Mouse (Mus musculus) embryonic facial prominence, embryonic 14.5 days (tissue): Measurements from ENCODE around the gene Mutyh. TPM values are rescaled to one million over a fixed set of nuclear protein-coding genes. Genes with fewer than 3 reads are reported as not detected.

Experiments used
- ATAC-seq: fragments of 200-750 bp; cut with Nextera tagmentation; 2 replicates; pipeline ENCODE4 v1.8.0; 2017; ENCODE audit warnings: low read depth, moderate number of reproducible peaks, moderate TSS enrichment
- DNase-seq: peaks from one replicate; pipeline ENCODE4 v3.0.0-alpha.2; 2015; ENCODE audit warnings: low spot score
- H3K27ac ChIP-seq: fragments of 300-500 bp; sonication (generic); replicated peaks from 2 replicates; pipeline ENCODE4 v1.5.1; 2014; ENCODE audit warnings: low read depth, mild to moderate bottlenecking, low read length, moderate library complexity
- H3K27me3 ChIP-seq: fragments of 300-500 bp; sonication (generic); replicated peaks from 2 replicates; pipeline ENCODE4 v1.6.1; 2014; ENCODE audit warnings: low read length; ENCODE audit not compliant: control insufficient read depth, insufficient read depth
- H3K36me3 ChIP-seq: fragments of 300-500 bp; sonication (generic); 2 replicates; pipeline ENCODE4 v1.6.1; 2014; ENCODE audit warnings: low read length, mixed read lengths; ENCODE audit not compliant: control insufficient read depth, insufficient read depth
- H3K4me1 ChIP-seq: fragments of 300-500 bp; sonication (generic); 2 replicates; pipeline ENCODE4 v1.6.1; 2014; ENCODE audit warnings: antibody characterized with exemption, low read length; ENCODE audit not compliant: control insufficient read depth, insufficient read depth
- H3K4me2 ChIP-seq: fragments of 300-500 bp; sonication (generic); 2 replicates; pipeline ENCODE4 v1.6.1; 2014; ENCODE audit warnings: low read depth, mild to moderate bottlenecking, low read length, moderate library complexity, mixed read lengths
- H3K4me3 ChIP-seq: fragments of 300-500 bp; sonication (generic); 2 replicates; pipeline ENCODE4 v1.5.1; 2014; ENCODE audit warnings: low read depth, mild to moderate bottlenecking, low read length
- H3K9ac ChIP-seq: fragments of 300-500 bp; sonication (generic); 2 replicates; pipeline ENCODE4 v1.6.1; 2014; ENCODE audit warnings: low read depth, mild to moderate bottlenecking, low read length, moderate library complexity, mixed read lengths
- H3K9me3 ChIP-seq: fragments of 300-500 bp; sonication (generic); 2 replicates; pipeline ENCODE4 v1.6.1; 2016; ENCODE audit warnings: low read length; ENCODE audit not compliant: control insufficient read depth
- WGBS: fragments of 180-500 bp; shearing (Covaris S2); extraction: QIAGEN DNeasy Blood & Tissue Kit; methylation state at CpG from one replicate; pipeline ENCODE4 v1.1.7; 2014; 5-methylcytosine and 5-hydroxymethylcytosine counted together
- polyA plus RNA-seq: library from polyadenylated mRNA; unstranded; fragments of >200 nt; fragmentation: Nextera tagmentation; extraction: Ambion mirVana; gene quantifications from 2 replicates; pipeline ENCODE4 v1.2.1, GENCODE M21; 2014

Mutyh gene
- 8.2 and 10.2 TPM in 2 replicates for polyA plus RNA-seq

DNA sequence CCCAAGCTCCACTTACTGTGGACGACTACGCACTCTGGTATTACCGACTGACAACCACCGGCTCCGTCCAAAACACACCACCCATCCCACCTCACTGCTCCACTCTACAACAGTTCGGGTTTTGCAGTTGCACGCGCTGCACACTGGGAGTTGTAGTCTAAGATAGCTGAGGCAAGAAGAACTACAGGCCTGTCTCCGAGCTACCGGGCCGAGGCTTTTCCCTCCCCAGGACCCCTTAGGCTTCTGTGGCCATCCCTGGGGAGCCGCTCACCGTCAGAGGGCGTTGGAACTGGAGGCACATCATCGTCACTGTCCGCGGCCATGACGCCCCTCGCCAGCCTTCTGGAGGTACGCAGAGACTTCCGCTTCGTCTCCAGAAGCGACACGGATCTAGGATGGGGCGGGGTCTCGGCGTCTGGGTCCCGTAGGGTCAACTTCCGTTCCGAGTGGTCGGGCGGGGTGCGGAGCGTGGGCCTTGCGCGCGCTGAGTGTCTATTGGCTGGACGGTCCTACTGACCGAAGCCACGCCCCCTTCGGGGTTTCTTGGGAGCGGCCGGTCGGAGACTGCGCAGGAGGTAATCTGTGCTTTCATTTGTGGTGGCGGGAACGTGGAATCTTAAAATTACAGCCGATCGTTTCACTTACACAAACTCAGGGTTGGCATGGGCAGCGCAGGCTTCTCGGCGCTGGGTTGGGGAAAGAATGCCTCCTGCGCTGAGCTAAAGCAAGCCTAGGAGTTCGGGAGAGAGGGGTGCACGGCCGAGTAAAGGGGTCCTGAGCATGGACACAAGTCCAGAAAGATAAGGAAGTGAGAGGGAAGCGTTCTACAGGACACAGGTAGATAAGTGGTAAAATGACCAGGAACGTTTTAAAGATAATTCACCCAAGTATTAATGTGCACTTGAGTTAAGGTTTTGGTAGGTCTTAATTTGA is at the start of gene Mutyh, which contains the start of gene Toe1:
TSS of gene Mutyh (plus strand) at position 527 of the 933 bp plus-strand sequence.
TSS of gene Toe1 (minus strand) at position 444 of the 933 bp plus-strand sequence.
- H3K4me3 ChIP-seq, result peak within 1 kb of the TSS; percentile 58
- peak; percentile 99 for ATAC-seq
- DNase-seq, result peak; percentile 100
- peak within 1 kb of the TSS; percentile 63 for H3K4me2 ChIP-seq
- H3K9ac ChIP-seq, result peak within 1 kb of the TSS; percentile 81
- H3K27me3 ChIP-seq, result no peaks in the 10 kb centered on the region
- under 1% methylated on average over 49 of the region's 58 CpGs for WGBS
- H3K27ac ChIP-seq, result peak within 1 kb of the TSS; percentile 83
- H3K36me3 ChIP-seq, result peaks cover 33% of the 10 kb centered on the region
- H3K9me3 ChIP-seq, result no peaks in the 10 kb centered on the region
- peaks cover 6% of the 10 kb centered on the region for H3K4me1 ChIP-seq

DNA sequence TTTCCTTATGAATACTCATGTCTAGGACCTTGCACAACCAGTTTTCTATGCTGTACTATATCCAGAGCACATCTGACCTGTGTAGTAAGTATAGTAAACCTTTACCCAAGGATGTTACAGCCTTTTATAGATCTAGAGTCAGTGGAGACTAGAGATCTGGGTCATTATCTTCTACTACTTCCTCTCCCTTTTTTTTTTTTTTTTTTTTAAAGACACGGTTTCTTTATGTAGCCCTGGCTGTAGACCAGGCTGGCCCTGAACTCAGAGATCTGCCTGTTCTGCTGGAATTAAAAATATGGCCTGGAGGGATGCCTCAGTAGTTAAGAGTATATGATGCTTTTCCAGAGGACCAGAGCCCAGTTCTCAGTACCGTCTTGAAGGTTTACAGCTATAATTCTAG is 45.6 kb upstream of the Mutyh start:
- 79% methylated on average over 2 of the region's 2 CpGs for WGBS
- DNase-seq (no peak), ATAC-seq (no peak)
- Histone ChIP-seq H3K4me2 (no peak overlapping the region), H3K36me3 (no peaks in the 10 kb centered on the region), H3K9me3 (no peaks in the 10 kb centered on the region), H3K9ac (no peak overlapping the region), H3K4me1 (no peaks in the 10 kb centered on the region), H3K4me3 (no peak overlapping the region), H3K27ac (no peak overlapping the region), H3K27me3 (no peaks in the 10 kb centered on the region)

DNA sequence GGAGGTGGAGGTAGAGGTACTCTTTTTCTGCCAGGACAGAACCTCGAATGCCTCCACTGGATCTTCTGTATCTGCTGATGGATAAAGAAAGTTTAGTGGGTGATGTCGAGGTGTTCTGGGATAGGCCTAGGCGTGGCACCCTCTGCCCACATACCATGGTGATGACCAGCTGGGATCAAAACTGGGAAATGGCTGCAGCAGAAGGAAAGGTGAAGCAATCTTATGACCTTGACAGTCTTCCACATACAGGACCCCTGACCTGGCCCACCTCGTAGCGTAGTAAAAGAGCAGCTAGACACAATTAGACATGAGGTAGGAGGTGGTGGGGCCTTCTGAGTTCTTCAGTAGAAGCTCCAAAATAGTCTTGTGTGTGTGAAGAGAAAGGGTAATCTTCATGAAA is 43.5 kb upstream of the Mutyh start:
- Histone ChIP-seq H3K4me2 (no peak overlapping the region), H3K9me3 (no peaks in the 10 kb centered on the region), H3K9ac (no peak overlapping the region), H3K36me3 (no peaks in the 10 kb centered on the region), H3K27me3 (no peaks in the 10 kb centered on the region), H3K4me3 (no peak overlapping the region), H3K27ac (no peak overlapping the region), H3K4me1 (no peaks in the 10 kb centered on the region)
- WGBS, result 89% methylated on average over 5 of the region's 5 CpGs
- no peak for ATAC-seq
- DNase-seq, result no peak

DNA sequence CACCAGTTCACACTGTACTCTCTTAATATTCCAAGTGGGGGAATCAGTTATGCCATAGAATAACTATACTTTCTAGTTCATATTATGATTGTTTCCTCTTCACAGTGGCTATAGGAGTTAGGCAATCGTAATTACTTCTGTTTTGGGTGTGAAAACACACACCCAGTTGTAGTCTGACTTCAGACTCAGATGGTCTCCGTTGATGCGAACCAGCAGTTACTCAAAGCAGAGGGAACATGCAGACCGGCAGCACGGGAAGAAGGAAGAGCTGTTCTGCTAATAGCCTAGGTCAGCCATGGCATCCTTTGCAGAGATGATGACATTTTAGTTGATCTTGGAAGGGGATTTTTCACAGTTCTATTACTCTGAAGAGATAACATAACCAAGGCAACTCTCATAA is 39.0 kb upstream of the Mutyh start:
- Histone ChIP-seq H3K36me3 (no peaks in the 10 kb centered on the region), H3K27me3 (no peaks in the 10 kb centered on the region), H3K4me3 (no peak overlapping the region), H3K4me1 (no peaks in the 10 kb centered on the region), H3K9ac (no peak overlapping the region), H3K27ac (no peak overlapping the region), H3K9me3 (no peaks in the 10 kb centered on the region), H3K4me2 (no peak overlapping the region)
- WGBS, result 84% methylated on average over 5 of the region's 5 CpGs
- no peak for DNase-seq
- no peak for ATAC-seq

DNA sequence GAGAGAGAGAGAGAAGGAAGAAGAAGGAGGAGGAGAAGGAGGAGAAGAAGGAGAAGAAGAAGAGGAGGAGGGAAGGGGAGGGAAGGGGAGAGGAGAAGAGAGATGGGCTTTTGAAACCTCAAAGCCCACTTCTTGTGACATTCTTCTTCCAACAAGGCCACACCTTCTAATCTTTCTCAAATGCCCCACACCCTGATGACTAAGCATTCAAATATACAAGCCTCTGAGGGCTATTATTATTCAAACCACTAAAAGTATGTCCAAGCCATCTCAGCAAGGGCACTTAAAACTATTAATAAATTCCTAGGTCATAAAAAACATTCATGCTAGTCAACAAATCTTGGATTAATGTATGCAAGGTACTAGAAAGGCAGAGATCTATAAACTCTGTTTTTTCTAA is 38.5 kb upstream of the Mutyh start:
- no peak for ATAC-seq

DNA sequence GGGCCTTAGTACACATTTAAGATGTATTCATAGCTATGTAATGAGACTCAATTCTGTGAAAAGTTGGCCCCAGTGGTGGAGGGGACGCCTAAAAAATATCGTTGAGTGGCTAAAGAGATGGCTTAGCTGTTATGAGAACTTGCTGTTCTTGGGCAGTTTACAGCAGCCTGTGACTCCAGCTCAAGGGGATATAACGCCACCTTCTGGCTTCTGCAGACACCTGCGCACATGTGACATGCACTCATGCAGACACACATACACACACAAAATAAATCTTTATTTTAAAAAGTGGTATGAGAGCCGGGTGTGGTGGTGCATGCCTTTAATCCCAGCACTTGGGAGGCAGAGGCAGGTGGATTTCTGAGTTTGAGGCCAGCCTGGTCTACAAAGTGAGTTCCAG is 31.1 kb upstream of the Mutyh start:
- WGBS, result 88% methylated on average over 5 of the region's 5 CpGs
- H3K9me3 ChIP-seq, result no peaks in the 10 kb centered on the region
- no peak overlapping the region for H3K4me2 ChIP-seq
- H3K36me3 ChIP-seq, result no peaks in the 10 kb centered on the region
- H3K27ac ChIP-seq, result no peak overlapping the region
- no peak overlapping the region for H3K9ac ChIP-seq
- H3K27me3 ChIP-seq, result no peaks in the 10 kb centered on the region
- H3K4me1 ChIP-seq, result no peaks in the 10 kb centered on the region
- DNase-seq (no peak), ATAC-seq (no peak)
- H3K4me3 ChIP-seq, result no peak overlapping the region

More for the DNA sequence above, 38.5 kb upstream of the Mutyh start:
- Histone ChIP-seq H3K9ac (no peak overlapping the region), H3K36me3 (no peaks in the 10 kb centered on the region), H3K27me3 (no peaks in the 10 kb centered on the region), H3K4me2 (no peak overlapping the region), H3K4me3 (no peak overlapping the region), H3K27ac (no peak overlapping the region), H3K9me3 (no peaks in the 10 kb centered on the region), H3K4me1 (no peaks in the 10 kb centered on the region)
- DNase-seq, result no peak

DNA sequence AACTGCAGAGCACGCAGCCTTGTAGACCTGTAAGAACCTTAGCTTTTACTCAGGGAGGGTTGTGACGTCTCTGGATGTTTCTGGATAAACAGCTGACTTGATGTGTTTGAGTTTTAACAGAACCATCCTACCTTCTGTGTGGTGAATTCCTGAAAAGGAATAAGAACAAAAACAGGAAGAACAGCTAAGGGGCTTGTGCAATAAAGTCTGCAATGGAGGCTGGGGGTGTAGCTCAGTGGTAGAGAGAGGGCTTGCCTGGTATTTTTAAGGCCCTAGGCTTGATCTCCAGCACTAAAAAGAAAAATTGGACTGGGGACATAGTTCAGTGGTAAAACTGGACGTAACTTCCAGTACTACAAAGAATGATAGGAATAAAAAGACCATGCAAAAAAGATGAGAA is 30.4 kb upstream of the Mutyh start:
- Histone ChIP-seq H3K9ac (no peak overlapping the region), H3K4me1 (no peaks in the 10 kb centered on the region), H3K27ac (no peak overlapping the region), H3K9me3 (no peaks in the 10 kb centered on the region), H3K4me2 (no peak overlapping the region), H3K36me3 (no peaks in the 10 kb centered on the region), H3K4me3 (no peak overlapping the region), H3K27me3 (no peaks in the 10 kb centered on the region)
- WGBS, result 83% methylated on average over 3 of the region's 3 CpGs
- ATAC-seq, result no peak
- no peak for DNase-seq

DNA sequence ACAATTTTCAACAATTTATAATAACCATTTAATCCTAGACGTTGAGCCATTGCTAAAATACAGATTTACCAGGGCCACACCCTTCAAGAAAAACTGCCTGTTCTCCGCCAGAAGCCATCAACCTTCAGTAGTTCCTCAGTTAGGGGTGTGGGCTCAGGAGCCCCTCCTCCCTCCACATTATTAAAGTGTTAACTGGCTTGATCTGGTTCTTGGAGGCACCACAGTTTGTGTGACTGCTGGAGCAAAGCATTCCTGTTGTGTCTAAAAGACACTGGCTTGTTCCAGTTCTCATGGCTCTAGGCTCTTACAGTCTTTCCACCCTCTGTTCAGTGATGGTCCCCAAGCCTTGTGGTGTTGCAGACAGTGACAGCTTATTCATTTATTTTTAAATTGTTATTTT is 27.0 kb upstream of the Mutyh start:
- Histone ChIP-seq H3K27ac (no peak overlapping the region), H3K4me1 (no peaks in the 10 kb centered on the region), H3K36me3 (no peaks in the 10 kb centered on the region), H3K27me3 (no peaks in the 10 kb centered on the region), H3K9me3 (no peaks in the 10 kb centered on the region), H3K4me2 (no peak overlapping the region), H3K9ac (no peak overlapping the region), H3K4me3 (no peak overlapping the region)
- DNase-seq (no peak), ATAC-seq (no peak)
- WGBS, result 78% methylated on average over 2 of the region's 2 CpGs

DNA sequence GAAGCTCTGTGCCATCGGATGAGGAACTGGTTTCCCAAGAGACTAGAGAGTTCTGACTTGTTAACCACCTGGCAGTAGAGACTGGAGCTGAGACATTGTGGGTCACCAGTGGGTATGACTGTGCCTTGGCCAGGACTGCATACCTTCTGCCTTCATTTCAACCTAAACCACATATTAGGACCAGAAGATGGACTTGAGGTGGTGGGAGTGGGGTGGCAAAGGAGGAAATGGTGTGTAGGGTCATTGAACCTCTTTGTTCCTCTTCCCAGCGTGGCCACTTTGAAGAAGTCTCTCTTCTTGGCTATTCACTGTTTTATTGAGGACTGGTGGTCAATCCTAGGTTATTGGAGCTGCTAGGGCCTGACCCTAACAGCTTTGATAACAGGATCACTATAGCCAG is 26.2 kb upstream of the Mutyh start:
- 39% methylated on average over 2 of the region's 2 CpGs for WGBS
- H3K27ac ChIP-seq, result no peak overlapping the region
- H3K27me3 ChIP-seq, result no peaks in the 10 kb centered on the region
- no peak overlapping the region for H3K4me3 ChIP-seq
- DNase-seq (no peak), ATAC-seq (no peak)
- H3K9me3 ChIP-seq, result 0 out of 2 replicates have a peak, but pooled peaks cover under 1% of the 10 kb centered on the region
- no peak overlapping the region for H3K9ac ChIP-seq
- no peaks in the 10 kb centered on the region for H3K36me3 ChIP-seq
- H3K4me1 ChIP-seq, result no peaks in the 10 kb centered on the region
- H3K4me2 ChIP-seq, result no peak overlapping the region
